Mouse (Mus musculus): ENCODE results near the gene Tspan14.
A peak's percentile ranks its signal among the peaks of the same experiment; 100 is the strongest.

Tspan14 gene

GRCm38 (mm10) chr14:40915838-40916237, 50.8 kb downstream of the Tspan14 start:
- DNase-seq: no peak

DNA sequence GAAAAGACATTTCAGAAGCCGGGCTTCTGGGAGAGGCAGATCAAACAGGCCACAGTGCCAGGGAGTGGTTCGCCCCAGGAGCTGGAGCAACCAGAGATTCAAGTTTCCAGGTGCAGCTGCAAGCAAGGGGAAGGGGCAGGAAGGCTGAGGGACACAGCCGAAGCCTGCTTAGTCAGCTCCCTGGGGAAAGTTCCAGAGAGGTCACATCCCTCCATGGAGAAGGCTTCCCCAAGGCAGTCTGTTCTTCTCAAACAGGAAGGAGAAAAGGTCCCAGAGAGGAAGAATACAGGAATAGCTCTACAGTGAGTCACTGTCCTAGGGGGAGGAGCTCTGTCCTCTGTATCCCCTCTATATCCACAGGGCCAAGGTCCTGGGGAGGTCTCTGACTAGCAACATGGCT, 51.9 kb downstream of the Tspan14 start:
- DNase-seq: no peak

DNA sequence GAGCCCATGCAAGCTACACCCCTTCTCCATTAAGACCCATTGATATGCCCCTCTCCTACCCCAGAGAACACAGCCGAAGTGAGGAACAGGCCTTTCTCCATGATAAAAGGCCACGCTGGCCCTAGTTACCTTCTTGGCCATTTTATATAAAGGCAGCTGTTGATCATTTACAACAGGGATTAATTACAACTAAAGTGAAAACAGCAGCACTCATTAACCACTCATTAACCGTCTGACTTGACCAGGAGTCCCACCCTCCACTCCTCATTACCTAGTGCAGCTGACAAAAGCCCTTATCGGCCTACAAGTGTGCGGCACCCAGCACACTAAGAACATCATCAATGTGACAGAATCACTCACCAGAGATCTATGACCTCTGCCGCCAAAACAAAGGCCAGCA, 52.9 kb downstream of the Tspan14 start:
- DNase-seq: no peak

- no peak for DNase-seq
Measured at GRCm38 (mm10) chr14:40911529-40911928, 55.1 kb downstream of the Tspan14 start.

DNA sequence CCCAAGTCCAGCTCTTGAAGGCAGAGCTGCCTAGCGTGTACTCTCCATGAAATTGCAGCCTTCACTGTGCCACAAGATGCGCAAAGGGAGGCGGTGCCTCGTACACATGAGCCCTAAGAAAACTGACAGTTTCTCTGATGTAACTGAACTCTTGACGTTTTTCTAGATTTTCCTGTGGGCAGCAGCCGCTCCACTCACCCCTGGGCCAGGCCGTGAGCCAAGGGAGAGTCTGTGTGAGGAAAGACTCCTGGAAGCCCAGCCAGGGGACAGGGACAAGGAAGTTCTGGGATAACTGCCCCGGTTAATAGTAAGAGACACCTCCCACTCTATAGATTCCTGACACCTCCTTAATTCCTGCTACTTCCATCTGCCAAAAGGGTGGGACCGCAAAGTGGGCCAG, 57.8 kb downstream of the Tspan14 start:
- no peak for DNase-seq

- DNase-seq: no peak
Measured at GRCm38 (mm10) chr14:40906770-40907169, 59.8 kb downstream of the Tspan14 start.

DNA sequence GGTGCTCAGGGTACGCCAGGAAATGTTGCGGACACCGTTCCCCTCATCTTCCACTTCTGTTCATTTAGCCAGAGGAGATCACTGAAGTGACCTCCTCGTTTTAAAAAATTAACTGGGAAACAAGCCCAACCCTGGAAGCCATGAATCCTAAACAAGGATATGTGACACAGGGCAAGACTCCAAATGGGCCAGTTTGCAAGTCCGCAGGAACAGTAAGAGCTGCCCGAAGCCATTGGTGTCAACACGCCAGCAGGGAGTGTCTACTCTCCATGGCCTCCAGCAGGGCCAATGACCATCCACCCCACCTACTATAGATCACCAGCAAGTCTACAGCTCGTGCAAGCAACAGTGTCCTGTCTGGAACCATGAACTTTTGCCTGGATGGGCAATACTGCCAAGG, 60.8 kb downstream of the Tspan14 start:
- DNase-seq: no peak

- no peak for DNase-seq
Measured at GRCm38 (mm10) chr14:40902307-40903055, 64.1 kb downstream of the Tspan14 start.

DNA sequence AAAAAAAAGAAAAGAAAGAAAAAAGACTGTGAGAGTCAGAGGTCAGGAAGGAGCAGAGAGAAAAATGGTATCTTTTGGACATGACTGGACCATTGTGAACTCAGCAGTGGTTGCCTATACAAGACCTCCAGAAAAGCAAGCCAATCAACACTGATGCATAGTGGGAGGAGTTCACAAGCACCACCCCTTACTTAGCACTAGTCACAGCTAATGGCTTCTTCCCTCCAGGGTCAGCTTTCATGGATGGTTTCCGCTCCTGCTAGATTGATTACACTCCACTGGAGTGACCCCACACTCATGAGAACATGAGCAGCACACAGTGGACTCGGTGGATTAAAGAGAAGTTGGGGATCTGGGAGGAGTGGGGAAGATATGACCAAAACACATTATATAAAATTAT, 66.3 kb downstream of the Tspan14 start:
- DNase-seq: no peak

DNA sequence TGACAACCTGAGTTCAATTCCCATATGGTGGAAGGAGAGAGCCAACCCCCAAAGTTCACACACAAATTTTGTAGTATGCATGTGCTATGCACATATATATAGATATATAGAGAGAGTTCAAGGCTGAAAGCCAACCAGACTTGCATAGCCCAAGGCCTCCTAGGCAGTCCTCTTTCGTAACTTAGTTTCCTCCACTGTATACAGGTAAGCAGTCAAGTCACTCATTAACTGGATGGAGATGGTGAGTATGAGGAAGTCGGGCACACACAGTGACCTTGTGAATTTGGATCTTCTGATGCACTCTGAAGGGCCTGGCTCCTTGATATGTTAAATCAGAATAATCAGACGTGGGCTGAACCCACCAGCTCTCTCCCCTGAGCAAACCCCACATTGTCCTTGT, 68.7 kb downstream of the Tspan14 start:
- no peak for DNase-seq

- no peak for DNase-seq
Measured at GRCm38 (mm10) chr14:40895681-40896080, 70.9 kb downstream of the Tspan14 start.

- peak; percentile 85 for DNase-seq
Measured at GRCm38 (mm10) chr14:40894576-40895247, 71.9 kb downstream of the Tspan14 start.

- no peak for DNase-seq
Measured at GRCm38 (mm10) chr14:40893884-40894283, 72.7 kb downstream of the Tspan14 start.

GRCm38 (mm10) chr14:40893196-40893595, 73.4 kb downstream of the Tspan14 start, which contains the start of gene Sh2d4b:
Sh2d4b (minus strand) TSS chr14:40893266.
- no peak for DNase-seq

DNA sequence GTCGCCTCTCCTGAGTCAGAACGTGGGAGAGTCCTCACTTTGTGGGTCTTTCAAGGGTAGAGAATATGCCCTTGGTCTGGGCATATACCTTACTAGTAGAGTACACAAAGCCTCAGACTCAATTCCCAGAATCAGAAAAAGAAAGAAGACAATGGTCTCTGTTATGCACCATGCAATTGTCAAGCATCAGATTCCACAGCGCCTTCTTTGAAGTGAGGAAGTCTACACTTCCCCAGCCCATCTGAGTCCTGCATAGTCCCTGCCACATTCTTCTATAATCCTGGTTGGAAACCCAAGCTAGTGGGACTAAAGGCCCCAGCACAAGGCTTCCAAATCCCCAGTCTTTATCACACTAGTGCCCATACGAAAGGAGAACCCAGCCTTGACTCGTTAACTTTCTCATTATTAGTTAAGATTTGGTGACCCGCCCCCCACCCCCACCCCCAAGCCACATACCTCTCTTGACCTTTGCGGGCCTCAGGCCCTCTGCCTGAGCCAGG, 74.2 kb downstream of the Tspan14 start:
- DNase-seq: no peak

DNA sequence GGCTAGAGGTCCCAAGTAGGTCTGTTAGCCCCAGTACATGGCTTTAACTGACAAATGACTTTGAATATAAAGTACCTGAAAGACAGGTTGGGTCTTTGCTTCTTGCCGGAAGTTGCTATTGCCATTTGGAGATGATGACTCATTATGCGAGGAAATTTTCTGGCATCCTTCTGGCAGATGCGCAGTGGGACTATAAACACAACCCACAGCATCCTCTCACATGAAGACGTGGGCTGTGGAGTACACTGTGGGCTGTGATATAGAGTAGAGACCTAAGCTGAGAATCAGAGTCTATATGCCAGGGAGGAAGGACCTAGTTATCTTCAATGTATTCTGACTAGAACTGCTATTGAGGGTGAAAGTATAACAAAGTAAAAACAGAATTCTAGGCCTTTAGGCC, 75.1 kb downstream of the Tspan14 start:
- no peak for DNase-seq

DNA sequence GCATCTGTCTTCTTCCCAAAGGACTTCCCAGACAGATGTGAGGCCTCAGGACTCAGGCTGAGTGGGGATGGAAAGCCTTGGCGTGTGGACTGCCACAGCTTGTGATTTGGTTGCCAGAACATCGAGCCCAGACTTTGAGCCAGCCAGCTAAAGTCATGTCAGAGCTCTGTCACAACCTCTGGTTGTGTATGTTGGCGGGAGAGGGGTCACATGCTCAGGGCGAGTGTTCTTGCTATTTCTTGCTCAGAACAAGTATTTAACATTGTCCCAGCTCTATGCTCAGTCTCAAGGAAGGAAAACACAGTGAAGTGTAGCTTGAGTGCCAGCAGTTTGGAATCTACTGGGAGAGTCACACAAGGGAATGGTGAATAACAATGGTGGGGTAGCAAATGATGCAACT, 76.9 kb downstream of the Tspan14 start:
- no peak for DNase-seq

DNA sequence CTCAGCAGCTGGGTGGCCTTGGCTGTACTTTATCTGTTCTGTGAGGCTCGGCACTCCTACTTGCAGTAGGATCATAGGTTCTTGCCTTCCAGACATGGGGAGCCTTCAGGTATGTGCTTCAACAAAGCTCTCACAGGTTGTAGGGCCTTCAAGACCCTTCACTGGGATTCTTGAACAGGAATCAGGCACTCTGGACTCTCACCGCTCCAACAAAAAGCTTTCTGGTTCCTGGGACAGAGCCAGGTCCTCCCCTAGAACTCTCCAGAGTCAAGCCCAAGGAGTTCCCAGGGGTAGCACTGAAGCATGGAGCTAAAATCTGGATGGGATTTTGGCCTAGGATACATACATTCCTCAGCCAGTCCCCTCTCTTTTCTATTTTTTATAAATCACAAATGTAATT, 77.4 kb downstream of the Tspan14 start:
- no peak for DNase-seq

DNA sequence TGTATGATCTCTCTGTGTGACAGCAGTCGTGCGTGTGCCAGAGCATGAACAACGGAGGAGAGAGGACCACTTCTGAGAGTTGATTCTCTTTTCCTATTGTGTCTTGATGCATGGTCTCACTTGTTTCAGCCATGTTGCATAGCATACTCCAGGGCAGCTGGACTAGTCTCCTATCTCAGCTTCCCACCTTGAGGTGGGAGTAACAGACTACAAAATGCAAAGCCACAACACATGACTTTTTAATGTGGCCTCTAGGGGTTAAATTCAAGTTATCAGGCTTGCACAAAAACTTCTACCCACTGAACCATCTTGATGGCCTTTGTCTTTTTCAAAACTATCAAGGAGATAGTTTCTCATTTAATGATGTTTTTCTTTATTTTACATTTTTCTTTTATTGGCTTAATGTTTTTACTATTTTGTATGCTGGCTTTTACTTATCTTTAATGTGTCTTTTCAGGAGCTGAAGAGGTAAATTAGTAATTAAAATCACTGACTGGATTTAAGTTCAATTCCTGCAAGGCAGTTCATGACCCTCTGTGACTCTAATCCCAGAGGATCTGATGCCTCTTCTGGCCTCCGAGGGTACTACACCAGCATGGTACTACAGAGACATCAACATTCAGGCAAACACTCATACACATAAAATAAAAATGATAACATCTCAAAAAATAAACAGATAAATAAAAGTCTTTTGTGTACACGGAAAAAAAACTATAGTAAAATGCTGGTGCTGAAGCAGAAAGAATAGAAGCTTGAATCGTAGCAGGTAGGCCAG, 80.0 kb downstream of the Tspan14 start:
- DNase-seq: peak; percentile 33

DNA sequence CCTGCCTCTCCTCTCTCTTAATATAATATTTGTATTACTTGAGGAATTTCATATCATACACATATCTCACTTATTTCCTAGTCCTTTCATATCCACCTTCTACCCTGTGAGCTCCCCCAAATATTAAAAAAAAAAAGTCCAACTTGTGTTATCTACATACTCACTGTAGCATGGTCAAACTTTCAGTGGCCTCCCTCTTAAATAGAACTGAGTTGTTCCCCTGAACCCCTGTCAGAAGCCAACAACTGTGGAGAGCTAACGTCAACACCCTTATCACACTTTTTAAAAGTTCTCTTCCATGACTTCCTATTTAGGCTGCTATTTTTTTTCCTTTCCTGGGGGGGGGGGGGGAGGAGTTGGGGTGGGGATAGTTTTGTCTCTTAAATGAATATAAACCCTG, 80.9 kb downstream of the Tspan14 start:
- no peak for DNase-seq

DNA sequence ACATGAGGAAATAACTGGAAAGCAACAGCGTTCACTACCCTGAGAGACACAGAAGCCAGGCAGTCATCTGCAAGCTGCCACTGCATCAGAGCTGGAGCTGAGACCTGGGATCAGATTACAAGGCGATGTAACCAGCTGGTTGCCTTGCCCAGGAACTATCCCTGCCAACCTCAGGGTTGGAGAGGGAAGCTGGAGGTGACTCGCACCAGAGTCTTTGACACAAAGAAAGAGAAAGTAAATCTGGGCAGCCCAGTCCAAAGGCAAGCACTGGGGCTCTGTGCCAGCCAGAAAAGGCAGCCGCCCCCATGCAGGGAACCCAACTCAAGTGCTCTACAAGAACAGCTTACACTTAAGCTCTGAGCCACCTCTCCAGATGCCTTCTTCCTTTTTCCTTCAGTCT, 81.4 kb downstream of the Tspan14 start:
- peak; percentile 35 for DNase-seq

DNA sequence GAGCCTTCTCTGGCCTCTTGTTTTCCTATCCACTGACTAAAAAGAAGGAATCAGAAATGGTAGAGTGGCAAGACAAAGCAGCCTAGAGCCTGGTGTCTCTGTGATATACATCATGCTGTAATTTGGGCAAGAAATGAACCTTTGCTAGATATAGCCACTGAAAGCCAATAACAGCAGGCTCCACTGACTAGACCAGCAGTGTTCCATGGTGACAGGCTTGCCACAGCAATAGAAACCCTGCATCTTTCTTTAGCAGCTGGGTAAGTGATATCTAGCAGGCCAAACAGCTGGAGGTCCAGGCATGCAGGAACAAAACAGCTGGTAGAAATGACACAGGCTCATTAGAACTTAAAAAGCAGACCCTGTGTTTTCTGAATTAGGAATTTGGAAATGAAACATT, 92.0 kb downstream of the Tspan14 start:
- no peak for DNase-seq

DNA sequence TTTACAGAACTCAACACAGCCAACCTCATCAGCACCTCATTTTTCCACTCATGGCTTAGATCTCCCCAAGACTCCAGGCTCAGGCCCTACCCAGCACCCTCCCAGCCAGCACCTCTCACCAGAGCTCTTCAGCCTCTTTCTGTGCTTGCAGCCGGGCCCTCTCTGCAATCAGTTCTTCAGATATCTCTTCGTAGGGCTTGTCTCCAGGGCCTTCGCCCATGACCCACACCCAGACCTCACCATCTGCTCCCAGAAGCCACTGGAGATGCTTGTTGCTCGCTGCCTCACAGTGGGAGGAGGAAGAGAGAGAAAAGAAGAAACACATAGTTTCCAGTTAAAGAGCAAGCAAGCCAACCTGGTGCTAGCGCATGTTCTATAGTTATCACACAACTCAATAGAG, 92.6 kb downstream of the Tspan14 start:
- no peak for DNase-seq

GRCm38 (mm10) chr14:40870598-40870997, 96.0 kb downstream of the Tspan14 start:
- DNase-seq: no peak
